8 mouse cellular contexts compared by ENCODE assay signal in the genomic region with DNA sequence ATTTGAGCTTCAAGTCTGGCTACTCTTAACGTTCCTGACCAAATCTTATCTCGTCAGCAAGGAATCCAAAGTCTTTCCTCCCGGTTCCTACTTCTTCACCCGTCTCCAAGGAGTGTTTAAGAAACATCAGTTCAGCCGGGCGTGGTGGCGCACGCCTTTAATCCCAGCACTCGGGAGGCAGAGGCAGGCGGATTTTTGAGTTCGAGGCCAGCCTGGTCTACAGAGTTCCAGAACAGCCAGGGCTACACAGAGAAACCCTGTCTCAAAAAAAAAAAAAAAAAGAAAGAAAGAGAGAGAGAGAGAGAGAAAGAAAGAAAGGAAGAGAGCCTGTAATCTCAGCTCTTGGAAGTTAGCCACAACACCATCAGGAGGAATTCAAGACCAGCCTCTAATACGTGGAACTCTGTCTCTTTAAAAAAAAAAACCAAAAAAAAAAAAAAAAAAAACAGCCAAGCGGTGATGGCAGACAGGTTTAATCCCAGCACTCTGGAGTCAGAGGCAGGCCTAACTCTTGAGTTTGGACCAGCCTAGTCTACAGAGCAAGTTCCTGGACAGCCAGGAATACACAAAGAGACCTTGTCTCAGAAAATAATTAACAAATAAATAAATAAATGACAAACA. TPM values are rescaled to one million over a fixed set of nuclear protein-coding genes. Genes with fewer than 3 reads are reported as not detected.
DNase-seq lines count a peak whose midpoint lies in the region; ATAC-seq and TF ChIP-seq lines count a peak whose summit lies in the region.
"Not testable (repeated sequence)": the region's sequence is repeated elsewhere in the genome, so short reads cannot be mapped to it uniquely, and the experiment has no call there.

No protein-coding gene starts in this region.

- H3K4me3 ChIP-seq in cerebellum, adult 2 months (replicated peaks; ENCODE audit: insufficient read depth, low read depth, low read length) = peak overlapping the region; percentile 89
- H3K4me3 ChIP-seq in forebrain, embryonic 15.5 days = peak overlapping the region; percentile 77
- H3K4me3 ChIP-seq in hindbrain, embryonic 12.5 days = peak overlapping the region; percentile 97
- peak overlapping the region; percentile 99 for H3K4me3 ChIP-seq in kidney, postnatal 0 days (replicated peaks; ENCODE audit: low read depth, low read length)
- H3K4me3 ChIP-seq in liver, embryonic 16.5 days (ENCODE audit: low read depth, low read length) = peak overlapping the region; percentile 94
- H3K4me3 ChIP-seq in midbrain, embryonic 16.5 days (ENCODE audit: low read depth, low read length) = peak overlapping the region; percentile 99
- peak overlapping the region; percentile 100 for H3K4me3 ChIP-seq in stomach, embryonic 16.5 days (replicated peaks; ENCODE audit: low read length)

- H3K4me2 ChIP-seq in forebrain, embryonic 15.5 days (replicated peaks) = peak overlapping the region; percentile 61
- H3K4me2 ChIP-seq in hindbrain, embryonic 12.5 days (replicated peaks) = peak overlapping the region; percentile 81
- peak overlapping the region; percentile 67 for H3K4me2 ChIP-seq in kidney, postnatal 0 days (ENCODE audit: low read length)
- H3K4me2 ChIP-seq in liver, embryonic 16.5 days (ENCODE audit: low read depth, low read length) = peak overlapping the region; percentile 75
- peak overlapping the region; percentile 87 for H3K4me2 ChIP-seq in midbrain, embryonic 16.5 days (ENCODE audit: low read length)
- H3K4me2 ChIP-seq in stomach, embryonic 16.5 days (ENCODE audit: low read depth, low read length) = peak overlapping the region; percentile 55

- peak; percentile 64 for ATAC-seq in forebrain, embryonic 15.5 days (replicated peaks)
- peak; percentile 27; the same call in 1 of the 2 replicates for ATAC-seq in hindbrain, embryonic 12.5 days (ENCODE audit: low FRiP score)
- 0 out of 2 replicates have a peak, but pooled peaks have one; percentile 34 for ATAC-seq in kidney, postnatal 0 days (replicated peaks; ENCODE audit: low FRiP score, low read depth)
- peak; percentile 20 for ATAC-seq in liver, embryonic 16.5 days (ENCODE audit: low read depth)
- ATAC-seq in midbrain, embryonic 16.5 days = not testable (repeated sequence)
- peak; percentile 30; the same call in 1 of the 2 replicates for ATAC-seq in stomach, embryonic 16.5 days (ENCODE audit: insufficient read depth, low FRiP score)

- TF ChIP-seq CTCF in cerebellum, adult 2 months (IDR thresholded peaks at IDR 0.05; ENCODE audit: borderline replicate concordance, insufficient read depth, low read depth, low read length); kidney, postnatal 0 days (IDR thresholded peaks at IDR 0.05; ENCODE audit: low read depth): not testable (repeated sequence)

- H3K27ac ChIP-seq in cerebellum, adult 2 months (ENCODE audit: insufficient read depth, low read length) = not testable (repeated sequence)
- peak overlapping the region; percentile 95 for H3K27ac ChIP-seq in forebrain, embryonic 15.5 days (replicated peaks)
- peak overlapping the region; percentile 80 for H3K27ac ChIP-seq in hindbrain, embryonic 12.5 days
- H3K27ac ChIP-seq in kidney, postnatal 0 days = peak overlapping the region; percentile 91
- H3K27ac ChIP-seq in liver, embryonic 16.5 days (ENCODE audit: low read length) = peak overlapping the region; percentile 80
- peak overlapping the region; percentile 85 for H3K27ac ChIP-seq in midbrain, embryonic 16.5 days (ENCODE audit: low read length)
- peak overlapping the region; percentile 87 for H3K27ac ChIP-seq in stomach, embryonic 16.5 days (ENCODE audit: low read length)

- peak overlapping the region; percentile 81 for H3K9ac ChIP-seq in forebrain, embryonic 15.5 days (replicated peaks)
- H3K9ac ChIP-seq in hindbrain, embryonic 12.5 days; midbrain, embryonic 16.5 days (ENCODE audit: low read depth, low read length): not testable (repeated sequence)
- H3K9ac ChIP-seq in kidney, postnatal 0 days (ENCODE audit: low read depth, low read length) = peak overlapping the region; percentile 95
- peak overlapping the region; percentile 88 for H3K9ac ChIP-seq in liver, embryonic 16.5 days (ENCODE audit: low read depth, low read length)
- H3K9ac ChIP-seq in stomach, embryonic 16.5 days (ENCODE audit: low read length) = peak overlapping the region; percentile 92

- 7% methylated on average over 13 of the region's 13 CpGs for WGBS in cerebellum, adult 2 months
- 29% methylated on average over 13 of the region's 13 CpGs for WGBS in forebrain, embryonic 15.5 days
- 29% methylated on average over 13 of the region's 13 CpGs for WGBS in hindbrain, embryonic 12.5 days
- whole genome bisulfite sequencing in kidney, postnatal 0 days = 27% methylated on average over 13 of the region's 13 CpGs
- 18% methylated on average over 13 of the region's 13 CpGs for WGBS in liver, embryonic 16.5 days (ENCODE audit: insufficient replicate concordance)
- 34% methylated on average over 13 of the region's 13 CpGs for WGBS in midbrain, embryonic 16.5 days
- WGBS in stomach, embryonic 16.5 days = 19% methylated on average over 13 of the region's 13 CpGs

- not testable (repeated sequence) for H3K4me1 ChIP-seq in cerebellum, adult 2 months (ENCODE audit: control insufficient read depth, insufficient read depth, low read length); kidney, postnatal 0 days (replicated peaks; ENCODE audit: insufficient read depth, low read length); liver, embryonic 16.5 days (ENCODE audit: control insufficient read depth, low read depth, low read length); stomach, embryonic 16.5 days (ENCODE audit: control insufficient read depth, insufficient read depth, low read length)
- peaks cover 29% of the 10 kb centered on the region for H3K4me1 ChIP-seq in forebrain, embryonic 15.5 days
- peaks cover 15% of the 10 kb centered on the region for H3K4me1 ChIP-seq in hindbrain, embryonic 12.5 days
- peaks cover 18% of the 10 kb centered on the region for H3K4me1 ChIP-seq in midbrain, embryonic 16.5 days (ENCODE audit: control insufficient read depth, insufficient read depth, low read length)

- not testable (repeated sequence) for H3K27me3 ChIP-seq in cerebellum, adult 2 months (ENCODE audit: control insufficient read depth, insufficient read depth, low read length); forebrain, embryonic 15.5 days; hindbrain, embryonic 12.5 days; kidney, postnatal 0 days (ENCODE audit: insufficient read depth, low read length); liver, embryonic 16.5 days (ENCODE audit: control insufficient read depth, insufficient read depth, low read depth, low read length); midbrain, embryonic 16.5 days (ENCODE audit: control insufficient read depth, insufficient read depth, low read depth, low read length); stomach, embryonic 16.5 days (ENCODE audit: control insufficient read depth, insufficient read depth, low read length)

- not testable (repeated sequence) for H3K36me3 ChIP-seq in forebrain, embryonic 15.5 days; hindbrain, embryonic 12.5 days; kidney, postnatal 0 days (ENCODE audit: insufficient read depth, low read length); liver, embryonic 16.5 days (ENCODE audit: control insufficient read depth, insufficient read depth); midbrain, embryonic 16.5 days (ENCODE audit: control insufficient read depth, insufficient read depth, low read length); stomach, embryonic 16.5 days (ENCODE audit: control insufficient read depth, insufficient read depth, low read length)

- TF ChIP-seq POLR2A in cerebellum, adult 2 months (IDR thresholded peaks at IDR 0.05; ENCODE audit: borderline replicate concordance, insufficient read depth, low read length) = not testable (repeated sequence)

- not testable (repeated sequence) for H3K9me3 ChIP-seq in forebrain, embryonic 15.5 days; hindbrain, embryonic 12.5 days (replicated peaks); kidney, postnatal 0 days (replicated peaks; ENCODE audit: low read length); liver, embryonic 16.5 days (replicated peaks; ENCODE audit: control insufficient read depth, low read length); midbrain, embryonic 16.5 days (replicated peaks; ENCODE audit: control insufficient read depth, low read length, poor library complexity, severe bottlenecking); stomach, embryonic 16.5 days (replicated peaks; ENCODE audit: control insufficient read depth, low read length)

- DNase-seq in CD4-positive helper T cell, adult 2 months (ENCODE audit: low read depth, low spot score) = peak; percentile 16
- not testable (repeated sequence) for DNase-seq in cerebellum, adult 2 months; kidney, postnatal 0 days (ENCODE audit: low spot score)

RNA-seq across cellular contexts. Expression of a gene that starts 0.4 kb away (rescaled TPM):
- polyA plus RNA-seq in cerebellum, adult 2 months (2012; rRNA removed) = 50.8 TPM in 2 replicates
- polyA plus RNA-seq in forebrain, embryonic 15.5 days (2015; fragmentation: Nextera tagmentation; extraction: Ambion mirVana) = 107 and 111 TPM in 2 replicates
- 107 TPM in 2 replicates for polyA plus RNA-seq in hindbrain, embryonic 12.5 days (2016; fragmentation: Nextera tagmentation; extraction: Ambion mirVana)
- polyA plus RNA-seq in kidney, postnatal 0 days (2015; fragmentation: Nextera tagmentation; extraction: Ambion mirVana) = 56.0 and 60.2 TPM in 2 replicates
- 28.9 and 30.4 TPM in 2 replicates for polyA plus RNA-seq in liver, embryonic 16.5 days (2015; fragmentation: Nextera tagmentation; extraction: Ambion mirVana)
- 92.5 and 97.6 TPM in 2 replicates for polyA plus RNA-seq in midbrain, embryonic 16.5 days (2015; fragmentation: Nextera tagmentation; extraction: Ambion mirVana)
- polyA plus RNA-seq in stomach, embryonic 16.5 days (2015; fragmentation: Nextera tagmentation; extraction: Ambion mirVana) = 75.1 and 84.9 TPM in 2 replicates
